Mouse (Mus musculus): ENCODE measurements around the gene Xpnpep3. TPM values are rescaled to one million over a fixed set of nuclear protein-coding genes. Genes with fewer than 3 reads are reported as not detected.
"Not testable (repeated sequence)": the region's sequence is repeated elsewhere in the genome, so short reads cannot be mapped to it uniquely, and the experiment has no call there.

Xpnpep3 gene
- polyA plus RNA-seq, 1 experiment: 33.2 TPM

GRCm38 (mm10) chr15:81370356-81370755 is 29.6 kb upstream of the Xpnpep3 start:
- H3K4me1 ChIP-seq (ENCODE audit: control insufficient read depth, insufficient read depth, insufficient read length, low read length): no peaks in the 10 kb centered on the region
- no peak overlapping the region for H3K27ac ChIP-seq (replicated peaks; ENCODE audit: low read depth, low read length)
- H3K4me3 ChIP-seq (ENCODE audit: insufficient read depth, low read depth, low read length): no peak overlapping the region

- no peak overlapping the region for H3K4me3 ChIP-seq (ENCODE audit: insufficient read depth, low read depth, low read length)
- no peak overlapping the region for H3K27ac ChIP-seq (replicated peaks; ENCODE audit: low read depth, low read length)
- H3K4me1 ChIP-seq (ENCODE audit: control insufficient read depth, insufficient read depth, insufficient read length, low read length): no peaks in the 10 kb centered on the region
These were observed 25.3 kb upstream of the Xpnpep3 start for GRCm38 (mm10) chr15:81374621-81375020.

- Histone ChIP-seq H3K4me3 (ENCODE audit: insufficient read depth, low read depth, low read length) (no peak overlapping the region), H3K4me1 (ENCODE audit: control insufficient read depth, insufficient read depth, insufficient read length, low read length) (no peaks in the 10 kb centered on the region), H3K27ac (replicated peaks; ENCODE audit: low read depth, low read length) (no peak overlapping the region)
These were observed 21.1 kb upstream of the Xpnpep3 start for GRCm38 (mm10) chr15:81378845-81379244.

GRCm38 (mm10) chr15:81386327-81386726 is 13.6 kb upstream of the Xpnpep3 start:
- H3K4me1 ChIP-seq (ENCODE audit: control insufficient read depth, insufficient read depth, insufficient read length, low read length): no peaks in the 10 kb centered on the region
- no peak overlapping the region for H3K27ac ChIP-seq (replicated peaks; ENCODE audit: low read depth, low read length)
- H3K4me3 ChIP-seq (ENCODE audit: insufficient read depth, low read depth, low read length): no peak overlapping the region

GRCm38 (mm10) chr15:81392997-81393396 is 6.9 kb upstream of the Xpnpep3 start:
- Histone ChIP-seq H3K4me1 (ENCODE audit: control insufficient read depth, insufficient read depth, insufficient read length, low read length) (no peaks in the 10 kb centered on the region), H3K4me3 (ENCODE audit: insufficient read depth, low read depth, low read length) (no peak overlapping the region), H3K27ac (replicated peaks; ENCODE audit: low read depth, low read length) (no peak overlapping the region)

- Histone ChIP-seq H3K27ac (replicated peaks; ENCODE audit: low read depth, low read length) (no peak overlapping the region), H3K4me3 (ENCODE audit: insufficient read depth, low read depth, low read length) (no peak overlapping the region), H3K4me1 (ENCODE audit: control insufficient read depth, insufficient read depth, insufficient read length, low read length) (no peaks in the 10 kb centered on the region)
These were observed 5.6 kb upstream of the Xpnpep3 start for GRCm38 (mm10) chr15:81394211-81394915.

GRCm38 (mm10) chr15:81398189-81398588 is 1.7 kb upstream of the Xpnpep3 start:
- H3K27ac ChIP-seq (replicated peaks; ENCODE audit: low read depth, low read length): no peak overlapping the region
- H3K4me3 ChIP-seq (ENCODE audit: insufficient read depth, low read depth, low read length): peak overlapping the region; percentile 96
- no peaks in the 10 kb centered on the region for H3K4me1 ChIP-seq (ENCODE audit: control insufficient read depth, insufficient read depth, insufficient read length, low read length)

- Histone ChIP-seq H3K27ac (replicated peaks; ENCODE audit: low read depth, low read length) (peak overlapping the region; percentile 97), H3K4me3 (ENCODE audit: insufficient read depth, low read depth, low read length) (peak overlapping the region; percentile 96), H3K4me1 (ENCODE audit: control insufficient read depth, insufficient read depth, insufficient read length, low read length) (no peaks in the 10 kb centered on the region)
These were observed 671 bp upstream of the Xpnpep3 start for GRCm38 (mm10) chr15:81399297-81399637.

GRCm38 (mm10) chr15:81405008-81405407 is 5.1 kb downstream of the Xpnpep3 start:
- Histone ChIP-seq H3K4me3 (ENCODE audit: insufficient read depth, low read depth, low read length) (no peak overlapping the region), H3K27ac (replicated peaks; ENCODE audit: low read depth, low read length) (no peak overlapping the region), H3K4me1 (ENCODE audit: control insufficient read depth, insufficient read depth, insufficient read length, low read length) (no peaks in the 10 kb centered on the region)

- Histone ChIP-seq H3K4me1 (ENCODE audit: control insufficient read depth, insufficient read depth, insufficient read length, low read length) (no peaks in the 10 kb centered on the region; the same call in 1 of the 2 replicates), H3K4me3 (ENCODE audit: insufficient read depth, low read depth, low read length) (no peak within 1 kb of the TSS)
These were observed 8.3 kb downstream of the Xpnpep3 start, which contains the start of gene Dnajb7 for GRCm38 (mm10) chr15:81408199-81408598. TSS of gene Dnajb7 (minus strand) at chr15:81408299.

GRCm38 (mm10) chr15:81416763-81417310 is 16.9 kb downstream of the Xpnpep3 start:
- H3K4me3 ChIP-seq (ENCODE audit: insufficient read depth, low read depth, low read length): peak overlapping the region; percentile 40
- not testable (repeated sequence) for H3K4me1 ChIP-seq (ENCODE audit: control insufficient read depth, insufficient read depth, insufficient read length, low read length); H3K27ac ChIP-seq (replicated peaks; ENCODE audit: low read depth, low read length)

More at GRCm38 (mm10) chr15:81408199-81408598, 8.3 kb downstream of the Xpnpep3 start, which contains the start of gene Dnajb7:
- H3K27ac ChIP-seq (replicated peaks; ENCODE audit: low read depth, low read length): no peak within 1 kb of the TSS

- H3K27ac ChIP-seq (replicated peaks; ENCODE audit: low read depth, low read length): no peak overlapping the region
- H3K4me3 ChIP-seq (ENCODE audit: insufficient read depth, low read depth, low read length): no peak overlapping the region
- H3K4me1 ChIP-seq (ENCODE audit: control insufficient read depth, insufficient read depth, insufficient read length, low read length): peaks cover 15% of the 10 kb centered on the region
These were observed 18.1 kb downstream of the Xpnpep3 start for GRCm38 (mm10) chr15:81418065-81418464.

- H3K27ac ChIP-seq (replicated peaks; ENCODE audit: low read depth, low read length): peak overlapping the region; percentile 72
These were observed 21.5 kb downstream of the Xpnpep3 start for GRCm38 (mm10) chr15:81421454-81421853.

GRCm38 (mm10) chr15:81422156-81422681 is 22.3 kb downstream of the Xpnpep3 start:
- Histone ChIP-seq H3K4me3 (ENCODE audit: insufficient read depth, low read depth, low read length) (no peak overlapping the region), H3K27ac (replicated peaks; ENCODE audit: low read depth, low read length) (peak overlapping the region; percentile 91)

More at GRCm38 (mm10) chr15:81421454-81421853, 21.5 kb downstream of the Xpnpep3 start:
- H3K4me1 ChIP-seq (ENCODE audit: control insufficient read depth, insufficient read depth, insufficient read length, low read length): peaks cover 20% of the 10 kb centered on the region
- H3K4me3 ChIP-seq (ENCODE audit: insufficient read depth, low read depth, low read length): no peak overlapping the region

GRCm38 (mm10) chr15:81425311-81425710 is 25.4 kb downstream of the Xpnpep3 start:
- no peak overlapping the region for H3K4me3 ChIP-seq (ENCODE audit: insufficient read depth, low read depth, low read length)
- peaks cover 12% of the 10 kb centered on the region for H3K4me1 ChIP-seq (ENCODE audit: control insufficient read depth, insufficient read depth, insufficient read length, low read length)
- H3K27ac ChIP-seq (replicated peaks; ENCODE audit: low read depth, low read length): no peak overlapping the region

More at GRCm38 (mm10) chr15:81422156-81422681, 22.3 kb downstream of the Xpnpep3 start:
- peaks cover 17% of the 10 kb centered on the region for H3K4me1 ChIP-seq (ENCODE audit: control insufficient read depth, insufficient read depth, insufficient read length, low read length)

GRCm38 (mm10) chr15:81427947-81428346 is 28.0 kb downstream of the Xpnpep3 start:
- H3K4me3 ChIP-seq (ENCODE audit: insufficient read depth, low read depth, low read length): no peak overlapping the region
- peaks cover 6% of the 10 kb centered on the region for H3K4me1 ChIP-seq (ENCODE audit: control insufficient read depth, insufficient read depth, insufficient read length, low read length)
- H3K27ac ChIP-seq (replicated peaks; ENCODE audit: low read depth, low read length): no peak overlapping the region
